Mouse (Mus musculus) lung, postnatal 0 days (tissue): ENCODE measurements around the gene Gdf1. TPM values are rescaled to one million over a fixed set of nuclear protein-coding genes. Genes with fewer than 3 reads are reported as not detected.
A peak's percentile ranks its signal among the peaks of the same experiment; 100 is the strongest.

Source experiments
- ATAC-seq: fragments of 200-750 bp; cut with Nextera tagmentation; 2 replicates; pipeline ENCODE4 v1.8.0; 2017; ENCODE audit warnings: moderate library complexity
- DNase-seq: peaks from one replicate; pipeline ENCODE4 v3.0.0-alpha.2; 2016; ENCODE audit warnings: low spot score
- H3K27ac ChIP-seq: fragments of 300-500 bp; sonication (generic); 2 replicates; pipeline ENCODE4 v1.5.1; 2014; ENCODE audit warnings: antibody characterized with exemption, mild to moderate bottlenecking, low read length, mixed read lengths
- H3K27me3 ChIP-seq: fragments of 300-500 bp; sonication (generic); replicated peaks from 2 replicates; pipeline ENCODE4 v1.6.1; 2014; ENCODE audit warnings: low read length, mixed read lengths; ENCODE audit not compliant: insufficient read depth
- H3K36me3 ChIP-seq: fragments of 300-500 bp; sonication (generic); 2 replicates; pipeline ENCODE4 v1.6.1; 2014; ENCODE audit warnings: low read length, mixed read lengths; ENCODE audit not compliant: insufficient read depth
- H3K4me1 ChIP-seq: fragments of 300-500 bp; sonication (generic); 2 replicates; pipeline ENCODE4 v1.6.1; 2014; ENCODE audit warnings: antibody characterized with exemption, low read depth, low read length, mixed read lengths; ENCODE audit not compliant: insufficient read depth
- H3K4me2 ChIP-seq: fragments of 300-500 bp; sonication (generic); replicated peaks from 2 replicates; pipeline ENCODE4 v1.6.1; 2014; ENCODE audit warnings: low read depth, mild to moderate bottlenecking, low read length, moderate library complexity, mixed read lengths
- H3K4me3 ChIP-seq: fragments of 300-500 bp; sonication (generic); 2 replicates; pipeline ENCODE4 v1.5.1; 2014; ENCODE audit warnings: low read depth, low read length
- H3K9ac ChIP-seq: fragments of 300-500 bp; sonication (generic); replicated peaks from 2 replicates; pipeline ENCODE4 v1.6.1; 2014; ENCODE audit warnings: low read depth, mild to moderate bottlenecking
- H3K9me3 ChIP-seq: fragments of 300-500 bp; sonication (generic); 2 replicates; pipeline ENCODE4 v1.6.1; 2016; ENCODE audit warnings: low read length, mixed read lengths
- CTCF ChIP-seq: IDR thresholded peaks from 2 replicates; pipeline ENCODE4 v1.5.1; 2016; ENCODE audit warnings: antibody characterized with exemption, mild to moderate bottlenecking
- EP300 ChIP-seq: IDR thresholded peaks from 2 replicates; pipeline ENCODE4 v1.6.1; 2016; ENCODE audit warnings: antibody characterized with exemption, mild to moderate bottlenecking, control low read depth
- WGBS: fragments of 180-500 bp; shearing (Covaris S2); extraction: QIAGEN DNeasy Blood & Tissue Kit; methylation state at CpG from one replicate; pipeline ENCODE4 v1.1.7; 2014; 5-methylcytosine and 5-hydroxymethylcytosine counted together
- polyA plus RNA-seq: library from polyadenylated mRNA; unstranded; fragments of >200 nt; fragmentation: Nextera tagmentation; extraction: Ambion mirVana; gene quantifications from 2 replicates; pipeline ENCODE4 v1.2.1, GENCODE M21; 2015

Gene Gdf1
- polyA plus RNA-seq, 1 experiment from 2014 or later: 0.33 TPM

DNA sequence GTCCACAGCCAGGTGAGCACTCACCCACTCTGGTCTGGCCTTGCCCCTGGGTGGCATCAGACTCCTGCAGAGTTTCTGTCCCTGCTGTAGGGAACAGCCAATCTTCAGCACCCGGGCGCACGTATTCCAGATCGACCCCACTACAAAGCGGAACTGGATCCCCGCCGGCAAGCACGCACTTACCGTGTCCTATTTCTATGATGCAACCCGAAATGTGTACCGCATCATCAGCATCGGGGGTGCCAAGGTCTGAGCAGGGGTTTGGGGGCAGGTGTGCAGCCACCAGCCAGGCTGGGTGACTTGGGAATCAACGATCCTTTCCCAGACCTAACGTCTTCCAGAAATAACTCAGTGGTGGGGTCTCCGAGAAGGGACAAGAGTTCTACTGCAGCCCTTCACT lies 44.3 kb upstream of the Gdf1 start:
- Histone ChIP-seq H3K36me3 (peaks cover 16% of the 10 kb centered on the region; the same call in 1 of the 2 replicates), H3K9ac (no peak overlapping the region), H3K4me2 (no peak overlapping the region), H3K27me3 (no peaks in the 10 kb centered on the region), H3K27ac (no peak overlapping the region), H3K4me3 (no peak overlapping the region), H3K9me3 (no peaks in the 10 kb centered on the region), H3K4me1 (no peaks in the 10 kb centered on the region; the same call in 1 of the 2 replicates)
- DNase-seq (no peak), ATAC-seq (no peak)
- TF ChIP-seq CTCF (no peak), EP300 (no peak)
- 97% methylated on average over 15 of the region's 15 CpGs for WGBS

DNA sequence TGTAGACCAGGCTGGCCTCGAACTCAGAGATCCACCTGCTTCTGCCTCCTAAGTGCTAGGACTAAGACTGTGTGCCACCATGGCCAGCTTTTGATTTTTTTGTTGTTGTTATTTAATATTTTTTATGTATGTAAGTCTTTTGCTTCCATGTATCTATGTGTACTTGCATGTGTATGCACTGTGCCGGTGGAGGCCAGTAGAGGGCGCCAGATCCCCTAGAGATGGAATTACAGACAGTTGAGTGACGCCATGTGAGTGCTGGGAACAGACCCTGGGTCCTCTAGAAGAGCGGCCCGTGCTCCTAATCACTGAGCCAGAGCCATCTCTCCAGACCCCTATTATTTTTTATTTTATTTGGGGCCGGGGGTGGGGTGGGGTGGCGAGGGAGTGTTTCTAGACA lies 42.9 kb upstream of the Gdf1 start:
- Histone ChIP-seq H3K27ac (no peak overlapping the region), H3K27me3 (no peaks in the 10 kb centered on the region), H3K4me2 (no peak overlapping the region), H3K9me3 (no peaks in the 10 kb centered on the region), H3K9ac (no peak overlapping the region), H3K36me3 (peaks cover 16% of the 10 kb centered on the region; the same call in 1 of the 2 replicates), H3K4me1 (no peaks in the 10 kb centered on the region; the same call in 1 of the 2 replicates), H3K4me3 (no peak overlapping the region)
- WGBS: 88% methylated on average over 8 of the region's 8 CpGs
- TF ChIP-seq EP300 (no peak), CTCF (peak; percentile 47)
- ATAC-seq (no peak), DNase-seq (no peak)

- Histone ChIP-seq H3K4me3 (no peak overlapping the region), H3K9me3 (no peaks in the 10 kb centered on the region), H3K4me1 (no peaks in the 10 kb centered on the region; the same call in 1 of the 2 replicates), H3K36me3 (peaks cover 38% of the 10 kb centered on the region), H3K9ac (no peak overlapping the region), H3K4me2 (no peak overlapping the region), H3K27ac (no peak overlapping the region), H3K27me3 (no peaks in the 10 kb centered on the region)
- DNase-seq (peak; percentile 89), ATAC-seq (peak; percentile 88)
- 27% methylated on average over 5 of the region's 5 CpGs for WGBS
- no peak for TF ChIP-seq CTCF
- TF ChIP-seq EP300: no peak
These were observed 35.6 kb upstream of the Gdf1 start for GRCm38 (mm10) chr8:70293988-70294405.

- WGBS: 69% methylated on average over 3 of the region's 3 CpGs
- ATAC-seq: no peak
- H3K36me3 ChIP-seq: peaks cover 21% of the 10 kb centered on the region
These were observed 28.7 kb upstream of the Gdf1 start for GRCm38 (mm10) chr8:70300881-70301280.

GRCm38 (mm10) chr8:70302358-70302890 lies 27.2 kb upstream of the Gdf1 start, which contains the start of the genes Ddx49 and Cope:
Gene Ddx49, minus strand, starts transcription at chr8:70302489.
Gene Cope, plus strand, starts transcription at chr8:70302518.
- Histone ChIP-seq H3K4me1 (peaks cover 10% of the 10 kb centered on the region; the same call in 1 of the 2 replicates), H3K9me3 (no peaks in the 10 kb centered on the region), H3K27ac (peak within 1 kb of the TSS; percentile 77), H3K4me3 (peak within 1 kb of the TSS; percentile 89), H3K9ac (peak within 1 kb of the TSS; percentile 77), H3K4me2 (peak within 1 kb of the TSS; percentile 83), H3K27me3 (no peaks in the 10 kb centered on the region), H3K36me3 (peaks cover 24% of the 10 kb centered on the region)
- WGBS: under 1% methylated on average over 40 of the region's 40 CpGs
- DNase-seq (peak; percentile 95), ATAC-seq (peak; percentile 95)
- TF ChIP-seq CTCF (no peak), EP300 (0 out of 2 replicates have a peak, but pooled peaks have one; percentile 8)

More at GRCm38 (mm10) chr8:70300881-70301280, 28.7 kb upstream of the Gdf1 start:
- Histone ChIP-seq H3K9ac (no peak overlapping the region), H3K4me2 (no peak overlapping the region), H3K27me3 (no peaks in the 10 kb centered on the region), H3K9me3 (no peaks in the 10 kb centered on the region), H3K27ac (no peak overlapping the region), H3K4me1 (peaks cover 10% of the 10 kb centered on the region; the same call in 1 of the 2 replicates), H3K4me3 (no peak overlapping the region)
- TF ChIP-seq CTCF (no peak), EP300 (no peak)
- no peak for DNase-seq

DNA sequence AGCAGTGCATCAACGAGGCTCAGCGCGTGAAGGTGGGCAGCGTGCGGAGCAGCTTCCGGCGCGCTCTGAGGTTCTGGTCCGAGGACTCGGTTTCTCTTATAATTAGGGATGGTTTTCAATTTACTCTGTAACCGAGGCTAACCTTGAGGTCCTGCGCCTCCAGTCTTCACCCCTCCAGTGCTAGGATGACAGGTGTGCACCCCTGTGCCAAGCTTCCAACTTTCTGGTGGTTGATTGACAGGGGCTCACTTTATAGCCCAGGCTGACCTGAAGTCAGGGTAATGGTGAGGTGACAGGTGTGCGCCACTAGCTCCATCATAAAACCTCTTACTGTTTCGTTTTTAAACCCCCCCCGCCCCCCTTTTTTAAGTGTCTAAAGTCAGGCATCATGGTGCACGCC lies 26.7 kb upstream of the Gdf1 start:
- Histone ChIP-seq H3K4me3 (peak overlapping the region; percentile 89), H3K9me3 (no peaks in the 10 kb centered on the region), H3K9ac (peak overlapping the region; percentile 77), H3K4me2 (peak overlapping the region; percentile 83), H3K27ac (peak overlapping the region; percentile 77), H3K4me1 (peaks cover 10% of the 10 kb centered on the region; the same call in 1 of the 2 replicates), H3K36me3 (peaks cover 22% of the 10 kb centered on the region; the same call in 1 of the 2 replicates), H3K27me3 (no peaks in the 10 kb centered on the region)
- 5% methylated on average over 16 of the region's 16 CpGs for WGBS
- no peak for ATAC-seq
- DNase-seq: no peak
- TF ChIP-seq CTCF (no peak), EP300 (no peak)
